Mouse (Mus musculus) midbrain, embryonic 13.5 days (tissue): ENCODE data around the gene Cdc34b. TPM values are rescaled to one million over a fixed set of nuclear protein-coding genes. Genes with fewer than 3 reads are reported as not detected.

Experiments
- ATAC-seq: fragments of 200-750 bp; cut with Nextera tagmentation; 2 replicates; pipeline ENCODE4 v1.8.0; 2017; ENCODE audit warnings: mild to moderate bottlenecking, moderate TSS enrichment, moderate library complexity
- H3K27ac ChIP-seq: fragments of 300-500 bp; sonication (generic); 2 replicates; pipeline ENCODE4 v1.5.1; 2015; ENCODE audit warnings: inconsistent platforms, mild to moderate bottlenecking, moderate library complexity
- H3K27me3 ChIP-seq: fragments of 300-500 bp; sonication (generic); 2 replicates; pipeline ENCODE4 v1.6.1; 2015; ENCODE audit warnings: mild to moderate bottlenecking, inconsistent platforms
- H3K36me3 ChIP-seq: fragments of 300-500 bp; sonication (generic); 2 replicates; pipeline ENCODE4 v1.6.1; 2015; ENCODE audit warnings: mild to moderate bottlenecking, inconsistent platforms
- H3K4me1 ChIP-seq: fragments of 300-500 bp; sonication (generic); replicated peaks from 2 replicates; pipeline ENCODE4 v1.6.1; 2015; ENCODE audit warnings: inconsistent platforms
- H3K4me2 ChIP-seq: fragments of 300-500 bp; sonication (generic); replicated peaks from 2 replicates; pipeline ENCODE4 v1.6.1; 2015; ENCODE audit warnings: moderate library complexity, mild to moderate bottlenecking, inconsistent platforms
- H3K4me3 ChIP-seq: fragments of 300-500 bp; sonication (generic); replicated peaks from 2 replicates; pipeline ENCODE4 v1.5.1; 2015; ENCODE audit warnings: mild to moderate bottlenecking, inconsistent platforms
- H3K9ac ChIP-seq: fragments of 300-500 bp; sonication (generic); replicated peaks from 2 replicates; pipeline ENCODE4 v1.6.1; 2015; ENCODE audit warnings: mild to moderate bottlenecking, inconsistent platforms
- H3K9me3 ChIP-seq: fragments of 300-500 bp; sonication (generic); 2 replicates; pipeline ENCODE4 v1.6.1; 2016; ENCODE audit warnings: mild to moderate bottlenecking, inconsistent platforms
- WGBS: fragments of 180-500 bp; shearing (Covaris S2); methylation state at CpG from one replicate; pipeline ENCODE4 v1.1.7; 2015; 5-methylcytosine and 5-hydroxymethylcytosine counted together
- polyA plus RNA-seq: library from polyadenylated mRNA; unstranded; fragments of >200 nt; fragmentation: Nextera tagmentation; extraction: Ambion mirVana; gene quantifications from 2 replicates; pipeline ENCODE4 v1.2.1, GENCODE M21; 2015

The Cdc34b gene
- polyA plus RNA-seq, 1 experiment from 2014 or later: 0.22 TPM

DNA sequence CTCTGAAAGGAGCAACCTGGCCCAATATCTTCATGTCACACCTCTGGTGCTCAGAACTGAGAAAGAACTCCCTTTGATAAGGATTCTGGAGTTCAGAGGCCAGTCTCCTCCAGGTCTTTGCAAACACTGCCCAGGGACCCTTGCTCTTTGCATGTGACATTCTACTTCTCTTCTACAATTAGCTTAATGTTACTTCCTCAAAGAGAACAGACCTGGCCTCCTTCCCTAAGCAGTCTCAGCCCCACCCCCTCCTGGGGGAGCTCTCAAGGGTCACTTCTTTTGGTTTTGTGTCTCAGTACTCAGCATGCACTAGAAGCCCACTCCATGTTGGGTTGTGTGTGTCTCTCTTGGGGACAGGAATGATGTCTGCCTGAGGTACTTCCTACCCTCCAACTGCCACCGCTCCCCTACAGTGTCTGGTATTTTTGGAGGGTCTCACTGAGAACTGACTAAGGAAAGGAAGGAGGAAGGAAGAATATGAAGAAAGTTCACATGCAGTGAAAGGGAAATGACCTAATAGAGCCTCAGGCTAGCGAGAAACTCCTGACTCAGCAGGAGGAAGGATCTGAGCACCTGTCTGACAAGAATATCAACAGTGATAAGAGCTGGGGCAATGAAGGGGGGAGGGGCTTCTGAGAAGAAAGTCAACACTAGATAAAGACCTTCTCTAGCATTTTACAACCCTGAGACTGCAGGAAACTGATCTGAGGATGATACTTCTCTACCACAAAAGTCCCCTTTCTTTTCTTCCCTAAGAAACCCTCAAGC is 11.5 kb downstream of the Cdc34b start:
- WGBS: 84% methylated on average over 2 of the region's 2 CpGs

DNA sequence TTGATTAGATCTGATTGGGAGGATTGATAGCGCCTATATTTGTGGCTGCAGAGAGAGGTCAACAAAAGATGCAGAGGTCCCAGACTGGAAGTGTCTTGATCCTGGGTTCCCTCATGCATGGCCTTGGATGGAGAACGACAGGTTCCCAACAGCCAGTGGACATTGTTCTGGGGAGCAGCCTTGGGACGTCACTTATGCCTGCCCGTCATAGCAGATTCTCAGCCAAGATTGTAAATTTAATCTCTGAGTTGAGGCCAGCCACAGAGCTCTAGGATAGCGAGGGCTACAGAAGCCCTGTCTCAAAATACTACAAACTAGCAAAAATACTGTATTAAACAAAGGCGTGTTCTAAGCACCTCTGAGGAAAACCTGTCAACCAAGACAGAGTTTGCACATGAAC is 18.3 kb downstream of the Cdc34b start:
- no peak overlapping the region for H3K9ac ChIP-seq
- no peak overlapping the region for H3K4me3 ChIP-seq
- H3K9me3 ChIP-seq: no peaks in the 10 kb centered on the region
- no peaks in the 10 kb centered on the region for H3K36me3 ChIP-seq
- H3K27me3 ChIP-seq: no peaks in the 10 kb centered on the region
- ATAC-seq: no peak
- no peak overlapping the region for H3K27ac ChIP-seq
- H3K4me1 ChIP-seq: no peaks in the 10 kb centered on the region
- whole genome bisulfite sequencing: 87% methylated on average over 6 of the region's 6 CpGs
- H3K4me2 ChIP-seq: no peak overlapping the region

More for the DNA sequence above, 11.5 kb downstream of the Cdc34b start:
- Histone ChIP-seq H3K4me2 (no peak overlapping the region), H3K27ac (no peak overlapping the region), H3K9me3 (no peaks in the 10 kb centered on the region), H3K36me3 (no peaks in the 10 kb centered on the region), H3K4me3 (no peak overlapping the region), H3K4me1 (no peaks in the 10 kb centered on the region), H3K9ac (no peak overlapping the region), H3K27me3 (no peaks in the 10 kb centered on the region)
- no peak for ATAC-seq

DNA sequence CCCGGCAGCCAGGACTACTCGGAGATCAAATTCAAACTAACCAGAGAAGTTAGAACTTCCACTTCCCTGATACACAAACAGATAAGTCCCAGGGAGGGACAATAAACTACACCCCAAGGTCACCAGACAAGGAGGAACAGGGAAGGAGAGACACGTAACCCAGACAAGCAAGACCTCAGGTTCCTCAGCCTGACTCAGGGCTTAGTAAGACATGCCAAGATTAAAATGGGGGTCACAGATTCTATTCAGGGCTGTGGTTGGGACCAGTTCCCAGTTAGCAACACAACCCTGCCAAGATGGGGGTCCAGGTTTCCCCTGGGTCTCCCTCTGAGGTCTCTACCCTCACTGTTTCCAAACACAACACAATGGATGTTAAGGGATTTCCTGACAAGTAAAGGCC is 18.8 kb downstream of the Cdc34b start:
- ATAC-seq: no peak
- 93% methylated on average over 3 of the region's 3 CpGs for WGBS
- Histone ChIP-seq H3K36me3 (no peaks in the 10 kb centered on the region), H3K4me1 (no peaks in the 10 kb centered on the region), H3K4me3 (no peak overlapping the region), H3K27me3 (no peaks in the 10 kb centered on the region), H3K4me2 (no peak overlapping the region), H3K9me3 (no peaks in the 10 kb centered on the region), H3K9ac (no peak overlapping the region), H3K27ac (no peak overlapping the region)

DNA sequence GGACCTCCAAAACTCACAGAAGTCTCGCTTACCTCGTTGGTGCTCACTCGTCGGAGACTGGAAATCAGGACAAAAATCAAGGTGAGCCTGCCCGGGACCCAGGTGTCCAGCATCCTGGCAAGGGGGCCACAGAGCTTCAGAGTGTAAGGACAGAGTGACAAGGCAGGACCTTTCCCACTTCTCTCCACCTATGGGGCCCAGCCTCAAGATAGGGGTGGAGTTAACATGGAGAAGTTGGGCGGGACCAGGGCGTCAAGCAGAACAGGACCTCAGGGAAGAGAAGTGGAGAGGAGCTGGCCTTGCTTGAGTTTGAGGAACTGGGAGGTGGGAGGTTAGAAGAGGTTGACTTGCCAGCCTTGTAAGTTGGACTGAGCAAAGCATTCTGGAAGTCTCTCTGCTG is 19.2 kb downstream of the Cdc34b start:
- Histone ChIP-seq H3K4me2 (no peak overlapping the region), H3K27ac (no peak overlapping the region), H3K27me3 (no peaks in the 10 kb centered on the region), H3K4me3 (no peak overlapping the region), H3K4me1 (no peaks in the 10 kb centered on the region), H3K9me3 (no peaks in the 10 kb centered on the region), H3K36me3 (no peaks in the 10 kb centered on the region), H3K9ac (no peak overlapping the region)
- no peak for ATAC-seq
- WGBS: 81% methylated on average over 7 of the region's 7 CpGs

DNA sequence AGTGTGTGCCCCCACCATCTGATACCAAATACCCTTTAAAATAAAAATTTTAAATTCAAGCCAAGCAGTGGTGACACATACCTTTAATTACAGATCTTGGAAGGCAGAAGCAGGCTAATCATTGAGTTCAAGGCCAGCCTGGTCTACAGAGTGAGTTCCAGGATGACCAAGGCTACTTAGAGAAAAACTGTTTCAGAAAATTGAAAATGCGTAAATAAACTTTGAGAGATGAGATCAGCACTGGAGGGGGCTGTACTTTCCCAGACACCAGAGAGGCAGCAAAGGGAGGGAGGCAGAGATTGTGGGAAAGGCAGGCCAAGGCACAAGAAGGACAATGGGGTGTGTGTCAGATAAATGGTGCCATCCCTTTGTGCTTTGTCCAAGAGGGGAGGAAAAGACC is 20.7 kb downstream of the Cdc34b start:
- H3K4me2 ChIP-seq: no peak overlapping the region
- H3K36me3 ChIP-seq: no peaks in the 10 kb centered on the region
- no peak overlapping the region for H3K9ac ChIP-seq
- no peaks in the 10 kb centered on the region for H3K4me1 ChIP-seq
- 96% methylated on average over 1 of the region's 1 CpGs for WGBS
- no peak overlapping the region for H3K4me3 ChIP-seq
- no peak overlapping the region for H3K27ac ChIP-seq
- no peaks in the 10 kb centered on the region for H3K9me3 ChIP-seq
- H3K27me3 ChIP-seq: no peaks in the 10 kb centered on the region
- ATAC-seq: no peak

DNA sequence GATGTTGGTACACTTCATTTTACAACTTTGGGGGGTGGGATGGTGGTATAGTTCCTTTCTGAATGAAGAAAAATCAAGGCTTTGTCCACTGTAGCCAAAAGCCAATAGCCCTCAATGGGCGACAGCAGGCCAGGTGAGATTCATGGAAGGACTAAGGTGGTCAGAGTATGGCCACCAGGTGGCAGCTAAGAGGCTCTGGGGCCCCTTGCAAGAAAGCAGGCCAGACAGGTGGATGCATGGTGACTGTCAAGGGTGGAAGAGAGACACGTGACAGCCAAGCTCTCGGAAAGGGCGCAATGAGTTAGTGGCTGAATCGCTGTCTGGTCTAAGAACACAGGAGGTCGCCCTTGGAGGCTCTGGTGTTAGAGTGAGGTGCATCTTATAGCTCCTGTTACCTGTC is 21.2 kb downstream of the Cdc34b start:
- Histone ChIP-seq H3K9me3 (no peaks in the 10 kb centered on the region), H3K27me3 (no peaks in the 10 kb centered on the region), H3K4me2 (no peak overlapping the region), H3K4me3 (no peak overlapping the region), H3K36me3 (no peaks in the 10 kb centered on the region), H3K4me1 (no peaks in the 10 kb centered on the region), H3K27ac (no peak overlapping the region), H3K9ac (no peak overlapping the region)
- WGBS: 45% methylated on average over 6 of the region's 6 CpGs
- ATAC-seq: no peak

- Histone ChIP-seq H3K27ac (no peak overlapping the region), H3K9ac (no peak overlapping the region), H3K4me3 (no peak overlapping the region), H3K27me3 (no peaks in the 10 kb centered on the region), H3K9me3 (no peaks in the 10 kb centered on the region), H3K4me2 (no peak overlapping the region), H3K36me3 (no peaks in the 10 kb centered on the region), H3K4me1 (no peaks in the 10 kb centered on the region)
- ATAC-seq: no peak
- WGBS: 90% methylated on average over 2 of the region's 2 CpGs
These were observed 25.7 kb downstream of the Cdc34b start for GRCm38 (mm10) chr11:94767241-94767640.

- no peaks in the 10 kb centered on the region for H3K27me3 ChIP-seq
- no peak overlapping the region for H3K27ac ChIP-seq
- no peak overlapping the region for H3K4me3 ChIP-seq
- no peak for ATAC-seq
- no peak overlapping the region for H3K4me2 ChIP-seq
- H3K9ac ChIP-seq: no peak overlapping the region
- H3K4me1 ChIP-seq: no peaks in the 10 kb centered on the region
- no peaks in the 10 kb centered on the region for H3K9me3 ChIP-seq
- no peaks in the 10 kb centered on the region for H3K36me3 ChIP-seq
- WGBS: 89% methylated on average over 3 of the region's 3 CpGs
These were observed 30.9 kb downstream of the Cdc34b start for GRCm38 (mm10) chr11:94772363-94773055.

GRCm38 (mm10) chr11:94773851-94774250 is 32.3 kb downstream of the Cdc34b start:
- H3K4me2 ChIP-seq: no peak overlapping the region
- no peaks in the 10 kb centered on the region for H3K27me3 ChIP-seq
- no peaks in the 10 kb centered on the region for H3K4me1 ChIP-seq
- H3K9me3 ChIP-seq: no peaks in the 10 kb centered on the region
- no peak for ATAC-seq
- no peaks in the 10 kb centered on the region for H3K36me3 ChIP-seq
- H3K27ac ChIP-seq: no peak overlapping the region
- H3K4me3 ChIP-seq: no peak overlapping the region
- 76% methylated on average over 1 of the region's 1 CpGs for WGBS
- no peak overlapping the region for H3K9ac ChIP-seq

DNA sequence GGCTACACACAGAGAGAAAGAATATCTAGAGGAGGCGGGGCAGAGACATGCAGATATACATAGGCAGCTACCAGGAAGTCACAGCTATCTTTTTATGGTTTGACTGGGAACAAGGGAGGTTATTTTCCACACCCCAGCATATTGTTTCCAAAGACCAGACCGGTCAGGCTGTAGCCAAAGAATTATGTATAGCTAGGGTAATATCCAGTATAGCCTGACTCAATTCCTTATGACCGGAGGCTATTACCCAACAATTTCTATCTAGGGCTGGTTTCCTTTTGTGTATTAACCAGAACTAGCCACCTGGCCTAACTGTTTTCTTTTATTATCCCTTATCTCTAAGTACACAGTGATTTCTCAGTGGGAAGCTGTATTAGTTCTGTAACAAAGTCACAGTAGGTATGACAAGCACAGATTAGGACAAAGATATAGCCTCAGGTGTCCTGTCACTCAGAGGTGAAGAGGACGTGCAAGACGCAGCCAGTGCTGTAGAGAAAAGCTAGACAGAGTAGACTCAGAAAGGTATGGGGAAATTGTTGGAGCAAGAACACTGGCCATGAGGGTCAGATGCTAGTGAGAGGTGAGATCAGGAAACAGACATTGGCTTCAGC is 33.4 kb downstream of the Cdc34b start:
- H3K27me3 ChIP-seq: no peaks in the 10 kb centered on the region
- no peaks in the 10 kb centered on the region for H3K36me3 ChIP-seq
- no peak overlapping the region for H3K4me3 ChIP-seq
- ATAC-seq: no peak
- H3K9me3 ChIP-seq: no peaks in the 10 kb centered on the region
- no peak overlapping the region for H3K9ac ChIP-seq
- 89% methylated on average over 5 of the region's 5 CpGs for WGBS
- H3K27ac ChIP-seq: no peak overlapping the region
- H3K4me1 ChIP-seq: no peaks in the 10 kb centered on the region
- H3K4me2 ChIP-seq: no peak overlapping the region

DNA sequence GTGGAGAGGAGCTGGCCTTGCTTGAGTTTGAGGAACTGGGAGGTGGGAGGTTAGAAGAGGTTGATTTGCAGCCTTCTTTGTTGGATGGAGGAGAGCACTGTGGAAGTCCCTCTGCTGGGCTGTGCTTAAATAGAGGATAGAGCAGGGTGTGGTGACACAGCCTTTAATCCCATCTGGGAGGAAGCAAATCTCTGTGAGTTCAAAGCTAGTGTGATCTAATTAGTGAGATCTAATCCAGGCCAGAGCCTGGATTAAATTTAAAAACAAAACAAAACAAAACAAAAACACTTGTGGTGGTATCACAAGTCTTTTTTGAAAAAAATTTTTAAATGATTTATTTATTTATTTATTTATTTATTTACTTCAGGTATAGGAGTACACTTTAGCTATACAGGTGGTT is 41.0 kb downstream of the Cdc34b start, which contains the start of gene Tmem92:
Tmem92 (minus strand) TSS at position 101 of the 400 bp plus-strand sequence.
- H3K4me2 ChIP-seq: no peak within 1 kb of the TSS
- no peak for ATAC-seq
- no peaks in the 10 kb centered on the region for H3K36me3 ChIP-seq
- H3K4me1 ChIP-seq: no peaks in the 10 kb centered on the region
- no peak within 1 kb of the TSS for H3K9ac ChIP-seq
- H3K9me3 ChIP-seq: no peaks in the 10 kb centered on the region
- H3K27me3 ChIP-seq: no peaks in the 10 kb centered on the region
- H3K27ac ChIP-seq: no peak within 1 kb of the TSS
- no peak within 1 kb of the TSS for H3K4me3 ChIP-seq

DNA sequence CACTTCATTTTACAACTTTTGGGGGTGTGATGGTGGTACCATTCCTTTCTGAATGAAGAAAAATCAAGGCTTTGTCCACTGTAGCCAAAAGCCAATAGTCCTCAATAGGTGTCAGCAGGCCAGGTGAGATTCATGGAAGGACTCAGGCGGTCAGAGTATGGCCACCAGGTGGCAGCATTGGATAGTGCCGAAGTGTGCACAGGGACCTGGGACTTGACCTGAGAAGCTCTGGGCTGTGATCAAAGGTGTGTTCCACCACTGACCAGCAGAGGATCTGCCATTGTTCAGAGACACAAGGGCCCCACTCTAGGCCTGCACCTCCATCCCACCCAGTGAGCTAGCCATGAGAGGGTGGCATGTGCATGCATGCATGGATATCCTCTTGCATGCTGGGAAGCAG is 43.7 kb downstream of the Cdc34b start:
- Histone ChIP-seq H3K27ac (no peak overlapping the region), H3K36me3 (no peaks in the 10 kb centered on the region), H3K4me1 (no peaks in the 10 kb centered on the region), H3K27me3 (0 out of 2 replicates have a peak, but pooled peaks cover 4% of the 10 kb centered on the region), H3K9ac (no peak overlapping the region), H3K4me3 (no peak overlapping the region), H3K4me2 (no peak overlapping the region), H3K9me3 (no peaks in the 10 kb centered on the region)
- 10% methylated on average over 2 of the region's 2 CpGs for WGBS
- ATAC-seq: no peak
